Mouse (Mus musculus): ENCODE data around the gene Cpsf3.

DNA sequence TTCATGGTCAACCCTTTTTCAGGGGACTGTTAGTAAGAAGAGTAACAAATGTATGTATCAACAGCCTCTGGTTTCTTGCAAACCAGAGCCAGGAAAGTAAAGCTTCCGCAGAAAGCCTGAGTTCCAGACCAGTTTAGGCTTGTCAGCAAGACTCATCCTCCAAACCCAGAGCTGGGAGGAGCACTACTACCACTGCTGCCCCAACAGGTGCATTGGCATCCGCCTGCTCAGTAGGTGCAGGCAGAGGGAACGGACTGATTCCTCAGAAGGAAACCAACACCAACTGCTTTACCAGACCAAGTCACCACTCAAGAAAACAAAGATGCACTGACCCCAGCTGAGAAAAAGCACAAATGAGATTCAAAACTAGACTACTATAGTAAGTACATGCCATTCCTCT, 78.0 kb downstream of the Cpsf3 start:
- TF ChIP-seq CTCF (IDR thresholded peaks at IDR 0.05; ENCODE audit: low read depth) (no peak), EP300 (IDR thresholded peaks at IDR 0.05; ENCODE audit: low read depth) (no peak)
